Mouse (Mus musculus) erythroblast, embryonic 14.5 days (primary cell): Measurements from ENCODE around the gene Hs3st5.

Source experiments
- GATA1 ChIP-seq: IDR thresholded peaks from 2 replicates; pipeline ENCODE4 v1.6.1; 2012; ENCODE audit warnings: low read length, inconsistent platforms, mixed read lengths
- TAL1 ChIP-seq: IDR thresholded peaks from 3 replicates; pipeline ENCODE4 v1.6.1; 2012; ENCODE audit warnings: low read length, inconsistent platforms, mixed read lengths

DNA sequence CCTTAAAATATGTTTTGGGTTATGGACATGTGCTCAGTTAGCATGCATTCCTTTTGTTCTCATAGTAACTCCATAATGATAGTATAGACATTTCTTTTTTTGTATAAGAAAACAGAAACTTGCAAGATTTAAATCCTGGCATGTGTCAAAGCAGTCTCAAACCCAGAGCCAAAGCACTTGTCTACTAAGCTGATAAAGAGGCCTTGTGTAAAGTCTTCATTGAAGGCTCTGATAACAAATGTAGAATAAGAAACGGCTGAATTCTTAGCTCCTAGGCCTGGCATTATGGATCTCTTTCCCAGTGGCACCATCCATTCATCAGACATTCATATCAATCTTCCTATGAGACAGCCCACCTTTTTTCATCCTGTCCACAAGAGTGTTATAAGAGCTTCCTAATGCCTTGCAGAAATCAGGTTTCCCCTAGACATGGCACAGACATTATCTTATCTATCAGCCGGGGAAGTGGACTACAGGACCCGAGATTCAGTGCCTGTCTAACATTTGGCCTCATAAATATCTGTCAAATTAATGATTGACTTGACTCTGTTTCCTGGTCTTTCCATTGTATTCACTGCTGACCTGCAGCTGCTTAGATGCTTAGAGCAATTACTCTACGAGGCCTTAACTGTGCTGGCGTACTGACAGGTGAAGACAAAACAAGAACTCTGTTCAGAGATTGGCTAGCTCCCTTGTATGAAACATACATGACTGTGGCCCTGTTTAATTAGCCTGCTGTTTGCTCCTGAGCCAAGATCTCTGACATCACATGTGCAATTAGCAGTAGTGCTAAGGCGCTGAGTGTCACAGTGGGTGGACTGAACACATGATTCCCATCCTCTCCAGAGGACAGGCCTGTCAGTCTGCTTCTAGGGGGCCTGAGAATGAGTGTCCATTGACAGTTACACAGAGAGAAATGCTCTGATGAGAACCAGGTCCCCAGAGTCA lies 48.6 kb downstream of the Hs3st5 start:
- TF ChIP-seq GATA1 = no peak
- no peak for TF ChIP-seq TAL1
